In the genomic region with DNA sequence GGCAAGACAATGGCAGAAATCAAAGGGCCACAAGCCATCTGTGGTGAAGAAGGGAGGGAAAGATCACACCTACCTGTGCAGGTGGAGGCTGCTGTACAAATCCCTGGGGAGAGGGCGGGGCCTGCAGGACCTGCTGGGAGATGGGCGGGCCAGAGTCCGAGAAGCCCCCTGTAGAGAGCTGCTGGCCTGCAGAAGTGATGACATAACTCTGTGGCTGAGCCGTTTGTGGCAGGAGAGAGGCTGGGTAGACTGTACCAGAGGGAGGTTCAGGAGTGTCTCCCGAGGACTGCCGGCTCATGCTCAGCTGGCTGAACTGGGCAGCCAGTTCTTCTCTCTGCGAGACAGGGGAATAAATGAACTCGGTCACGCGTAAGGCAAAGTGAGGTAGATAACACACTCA, we compare ENCODE assay signal across 11 mouse cellular contexts.
DNase-seq lines count a peak whose midpoint lies in the region; ATAC-seq and TF ChIP-seq lines count a peak whose summit lies in the region.
"Had no signal": no experiment of that assay in that cellular context is flagged by ENCODE, and none has a peak within 500 bp of the region (broad histone marks: within the 10 kb centered on the region; RNA-seq: fewer than 3 reads in every experiment).

No protein-coding gene starts in this region.

- H3K4me3 ChIP-seq in forebrain, postnatal 0 days (ENCODE audit: low read depth, low read length), result no peak overlapping the region
- H3K4me3 ChIP-seq in forebrain, embryonic 15.5 days, result no peak overlapping the region
- H3K4me3 ChIP-seq in stomach, embryonic 14.5 days (ENCODE audit: low read depth, low read length), result no peak overlapping the region
- H3K4me3 ChIP-seq in stomach, postnatal 0 days (ENCODE audit: low read depth, low read length), result no peak overlapping the region
- no peak overlapping the region for H3K4me3 ChIP-seq in hindbrain, embryonic 16.5 days (ENCODE audit: low read length)
- no peak overlapping the region for H3K4me3 ChIP-seq in liver, postnatal 0 days (ENCODE audit: low read depth, low read length)
- H3K4me3 ChIP-seq: intestine, embryonic 15.5 days had no signal

- H3K36me3 ChIP-seq in forebrain, postnatal 0 days (ENCODE audit: insufficient read depth), result peaks cover 76% of the 10 kb centered on the region
- peaks cover 20% of the 10 kb centered on the region for H3K36me3 ChIP-seq in forebrain, embryonic 15.5 days
- no peaks in the 10 kb centered on the region for H3K36me3 ChIP-seq in stomach, embryonic 14.5 days (ENCODE audit: control insufficient read depth, insufficient read depth, low read length)
- H3K36me3 ChIP-seq in stomach, postnatal 0 days (ENCODE audit: control insufficient read depth, insufficient read depth, low read length), result no peaks in the 10 kb centered on the region
- H3K36me3 ChIP-seq in hindbrain, embryonic 16.5 days (ENCODE audit: control insufficient read depth, insufficient read depth, low read length), result peaks cover 7% of the 10 kb centered on the region
- H3K36me3 ChIP-seq in liver, postnatal 0 days (replicated peaks; ENCODE audit: insufficient read depth, low read length), result no peaks in the 10 kb centered on the region
- H3K36me3 ChIP-seq: intestine, embryonic 15.5 days had no signal

- TF ChIP-seq CTCF in forebrain, postnatal 0 days (IDR thresholded peaks at IDR 0.05; ENCODE audit: low read depth), result no peak
- no peak for TF ChIP-seq CTCF in stomach, postnatal 0 days (IDR thresholded peaks at IDR 0.05; ENCODE audit: low read depth)
- TF ChIP-seq CTCF in liver, postnatal 0 days (IDR thresholded peaks at IDR 0.05; ENCODE audit: low read depth), result no peak

- TF ChIP-seq EP300 in stomach, postnatal 0 days (optimal IDR thresholded peaks at IDR 0.05), result no peak
- TF ChIP-seq EP300 in liver, postnatal 0 days (IDR thresholded peaks at IDR 0.05; ENCODE audit: low read depth), result no peak

- 0 out of 2 replicates have a peak, but pooled peaks cover under 1% of the 10 kb centered on the region for H3K4me1 ChIP-seq in forebrain, postnatal 0 days (ENCODE audit: insufficient read depth)
- H3K4me1 ChIP-seq in forebrain, embryonic 15.5 days, result peaks cover 11% of the 10 kb centered on the region
- no peaks in the 10 kb centered on the region for H3K4me1 ChIP-seq in stomach, embryonic 14.5 days (ENCODE audit: control insufficient read depth, insufficient read depth, low read length)
- no peaks in the 10 kb centered on the region for H3K4me1 ChIP-seq in stomach, postnatal 0 days (replicated peaks; ENCODE audit: control insufficient read depth, insufficient read depth)
- H3K4me1 ChIP-seq in hindbrain, embryonic 16.5 days (ENCODE audit: control insufficient read depth, insufficient read depth, low read depth, low read length), result peaks cover 11% of the 10 kb centered on the region
- no peaks in the 10 kb centered on the region for H3K4me1 ChIP-seq in liver, postnatal 0 days (ENCODE audit: insufficient read depth)
- H3K4me1 ChIP-seq: intestine, embryonic 15.5 days had no signal

- no peaks in the 10 kb centered on the region for H3K9me3 ChIP-seq in forebrain, postnatal 0 days (ENCODE audit: low read length)
- no peaks in the 10 kb centered on the region for H3K9me3 ChIP-seq in forebrain, embryonic 15.5 days
- no peaks in the 10 kb centered on the region for H3K9me3 ChIP-seq in stomach, embryonic 14.5 days (ENCODE audit: control insufficient read depth, low read depth, low read length)
- H3K9me3 ChIP-seq in stomach, postnatal 0 days (ENCODE audit: control insufficient read depth, low read length), result no peaks in the 10 kb centered on the region
- H3K9me3 ChIP-seq in hindbrain, embryonic 16.5 days (ENCODE audit: control insufficient read depth, low read length), result no peaks in the 10 kb centered on the region
- H3K9me3 ChIP-seq in liver, postnatal 0 days (ENCODE audit: low read length), result no peaks in the 10 kb centered on the region
- H3K9me3 ChIP-seq: intestine, embryonic 15.5 days had no signal

- ATAC-seq in forebrain, postnatal 0 days, result no peak
- no peak for ATAC-seq in forebrain, embryonic 15.5 days (replicated peaks)
- ATAC-seq in stomach, embryonic 14.5 days (ENCODE audit: insufficient number of reproducible peaks, insufficient read depth, low FRiP score, low read depth), result 0 out of 2 replicates have a peak, but pooled peaks have one; percentile 49
- ATAC-seq in stomach, postnatal 0 days (ENCODE audit: low FRiP score, low TSS enrichment), result no peak
- ATAC-seq in hindbrain, embryonic 16.5 days, result no peak
- ATAC-seq in liver, postnatal 0 days, result no peak
- ATAC-seq: intestine, embryonic 15.5 days; lung, postnatal 0 days; midbrain, embryonic 16.5 days had no signal

- 0 out of 2 replicates have a peak overlapping the region, but pooled peaks have one; percentile 21 for H3K27ac ChIP-seq in forebrain, postnatal 0 days (ENCODE audit: low read depth, low read length)
- no peak overlapping the region for H3K27ac ChIP-seq in forebrain, embryonic 15.5 days (replicated peaks)
- no peak overlapping the region for H3K27ac ChIP-seq in stomach, embryonic 14.5 days (ENCODE audit: low read length)
- H3K27ac ChIP-seq in stomach, postnatal 0 days (replicated peaks), result no peak overlapping the region
- H3K27ac ChIP-seq in hindbrain, embryonic 16.5 days (ENCODE audit: low read depth, low read length), result 0 out of 2 replicates have a peak overlapping the region, but pooled peaks have one; percentile 29
- no peak overlapping the region for H3K27ac ChIP-seq in liver, postnatal 0 days (ENCODE audit: low read depth)
- H3K27ac ChIP-seq: intestine, embryonic 15.5 days had no signal

- no peaks in the 10 kb centered on the region for H3K27me3 ChIP-seq in forebrain, postnatal 0 days (ENCODE audit: insufficient read depth, low read length)
- no peaks in the 10 kb centered on the region for H3K27me3 ChIP-seq in forebrain, embryonic 15.5 days
- H3K27me3 ChIP-seq in stomach, embryonic 14.5 days (ENCODE audit: control insufficient read depth, insufficient read depth, low read length), result no peaks in the 10 kb centered on the region
- no peaks in the 10 kb centered on the region for H3K27me3 ChIP-seq in stomach, postnatal 0 days (ENCODE audit: control insufficient read depth, insufficient read depth, low read length)
- no peaks in the 10 kb centered on the region for H3K27me3 ChIP-seq in hindbrain, embryonic 16.5 days (replicated peaks; ENCODE audit: control insufficient read depth, insufficient read depth, low read length)
- no peaks in the 10 kb centered on the region for H3K27me3 ChIP-seq in liver, postnatal 0 days (ENCODE audit: insufficient read depth, low read length)
- H3K27me3 ChIP-seq: intestine, embryonic 15.5 days had no signal

- no peak overlapping the region for H3K4me2 ChIP-seq in forebrain, postnatal 0 days (ENCODE audit: low read depth)
- no peak overlapping the region for H3K4me2 ChIP-seq in forebrain, embryonic 15.5 days (replicated peaks)
- H3K4me2 ChIP-seq in stomach, embryonic 14.5 days (replicated peaks; ENCODE audit: low read depth, low read length), result no peak overlapping the region
- H3K4me2 ChIP-seq in stomach, postnatal 0 days (replicated peaks; ENCODE audit: low read depth), result no peak overlapping the region
- no peak overlapping the region for H3K4me2 ChIP-seq in hindbrain, embryonic 16.5 days (ENCODE audit: low read length)
- no peak overlapping the region for H3K4me2 ChIP-seq in liver, postnatal 0 days (ENCODE audit: low read depth, low read length)
- H3K4me2 ChIP-seq: intestine, embryonic 15.5 days had no signal

- 35% methylated on average over 10 of the region's 10 CpGs for WGBS in forebrain, postnatal 0 days
- WGBS in forebrain, embryonic 15.5 days, result 32% methylated on average over 10 of the region's 10 CpGs
- 32% methylated on average over 10 of the region's 10 CpGs for WGBS in stomach, embryonic 14.5 days
- 34% methylated on average over 10 of the region's 10 CpGs for WGBS in stomach, postnatal 0 days
- 29% methylated on average over 10 of the region's 10 CpGs for WGBS in hindbrain, embryonic 16.5 days
- WGBS in liver, postnatal 0 days (ENCODE audit: insufficient replicate concordance), result 42% methylated on average over 10 of the region's 10 CpGs

- no peak overlapping the region for H3K9ac ChIP-seq in forebrain, postnatal 0 days
- H3K9ac ChIP-seq in forebrain, embryonic 15.5 days (replicated peaks), result no peak overlapping the region
- H3K9ac ChIP-seq in stomach, embryonic 14.5 days (replicated peaks; ENCODE audit: low read depth, low read length), result no peak overlapping the region
- H3K9ac ChIP-seq in stomach, postnatal 0 days (ENCODE audit: low read length), result no peak overlapping the region
- H3K9ac ChIP-seq in hindbrain, embryonic 16.5 days (ENCODE audit: low read depth, low read length), result no peak overlapping the region
- no peak overlapping the region for H3K9ac ChIP-seq in liver, postnatal 0 days (replicated peaks)
- H3K9ac ChIP-seq: intestine, embryonic 15.5 days had no signal

- DNase-seq in forebrain, postnatal 0 days, result no peak
- no peak for DNase-seq in stomach, postnatal 0 days (ENCODE audit: low spot score)
- no peak for DNase-seq in thymus, postnatal 25 days
- DNase-seq in liver, postnatal 0 days, result no peak
- DNase-seq: heart, adult 18-20 months had no signal

Comparison
In these comparisons a context has a peak if more than half of its experiments do, and no peak if none do; other contexts are left out.
1. H3K27ac ChIP-seq: peak in forebrain, postnatal 0 days (single experiment) and hindbrain, embryonic 16.5 days (single experiment); none in forebrain, embryonic 15.5 days (single experiment), stomach, embryonic 14.5 days (single experiment), stomach, postnatal 0 days (single experiment) and liver, postnatal 0 days (single experiment).